In the genomic region with DNA sequence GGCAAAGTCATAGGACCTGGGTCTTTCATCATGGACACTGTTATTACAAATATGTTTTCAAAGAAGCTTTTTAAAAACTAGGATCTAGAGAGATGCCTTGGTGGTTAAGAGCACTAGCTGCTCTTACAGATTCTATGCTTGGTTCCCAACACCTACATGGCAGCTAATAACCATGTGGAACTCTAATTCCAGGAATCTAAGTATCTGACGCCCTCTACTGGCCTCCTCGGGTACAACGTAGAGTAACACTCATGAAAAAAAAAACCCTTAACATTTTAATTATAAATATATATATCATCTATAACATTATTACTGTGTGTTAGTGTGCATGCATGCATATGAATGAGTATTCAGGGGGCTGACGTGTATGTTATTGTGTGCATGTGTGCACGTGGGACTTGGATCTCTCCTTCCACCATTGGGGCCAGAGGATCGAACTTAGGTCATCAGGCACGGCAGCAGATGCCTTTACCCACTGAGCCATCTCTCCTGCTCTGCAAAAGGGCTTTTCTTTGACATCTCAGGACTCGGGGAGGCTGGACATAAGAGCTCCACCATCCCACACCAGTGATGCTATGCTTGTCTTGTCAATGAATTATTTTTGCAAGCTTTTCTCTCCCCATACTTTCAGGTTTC, we compare ENCODE assay signal across 9 mouse cellular contexts. TPM values are rescaled to one million over a fixed set of nuclear protein-coding genes. Genes with fewer than 3 reads are reported as not detected.
DNase-seq lines count a peak whose midpoint lies in the region; ATAC-seq and TF ChIP-seq lines count a peak whose summit lies in the region.
"Had no signal": no experiment of that assay in that cellular context is flagged by ENCODE, and none has a peak within 500 bp of the region (broad histone marks: within the 10 kb centered on the region; RNA-seq: fewer than 3 reads in every experiment).

No protein-coding gene starts in this region.

- peaks cover 47% of the 10 kb centered on the region for H3K4me1 ChIP-seq in heart, embryonic 12.5 days (replicated peaks)

- no peak overlapping the region for H3K9ac ChIP-seq in heart, embryonic 12.5 days
- H3K9ac ChIP-seq: neural tube, embryonic 13.5 days had no signal

- intact Hi-C loops in gastrocnemius, adult 2 months (cut with DNase I) = no loop called here

- no peaks in the 10 kb centered on the region for H3K9me3 ChIP-seq in heart, embryonic 12.5 days (replicated peaks)
- H3K9me3 ChIP-seq: neural tube, embryonic 13.5 days had no signal

- TF ChIP-seq CTCF in gastrocnemius, adult 2 months (IDR thresholded peaks at IDR 0.05) = peak; percentile 62

- ATAC-seq in heart, embryonic 12.5 days (ENCODE audit: insufficient number of reproducible peaks, low FRiP score) = no peak
- ATAC-seq in activated CD4-positive, CD25-positive, alpha-beta regulatory T cell, adult 4 months = no peak

- peaks cover 6% of the 10 kb centered on the region for H3K36me3 ChIP-seq in heart, embryonic 12.5 days

- H3K4me3 ChIP-seq in gastrocnemius, adult 2 months = no peak overlapping the region
- H3K4me3 ChIP-seq in heart, embryonic 12.5 days = no peak overlapping the region
- H3K4me3 ChIP-seq: neural tube, embryonic 13.5 days had no signal

- no peak overlapping the region for H3K4me2 ChIP-seq in heart, embryonic 12.5 days
- H3K4me2 ChIP-seq: neural tube, embryonic 13.5 days had no signal

- H3K27ac ChIP-seq in gastrocnemius, adult 2 months = no peak overlapping the region
- H3K27ac ChIP-seq in heart, embryonic 12.5 days (ENCODE audit: poor library complexity, severe bottlenecking) = peak overlapping the region; percentile 66
- H3K27ac ChIP-seq: neural tube, embryonic 13.5 days had no signal

- WGBS in heart, embryonic 12.5 days = 39% methylated on average over 8 of the region's 8 CpGs

- no peaks in the 10 kb centered on the region for H3K27me3 ChIP-seq in heart, embryonic 12.5 days (replicated peaks)
- H3K27me3 ChIP-seq: neural tube, embryonic 13.5 days had no signal

- no peak for DNase-seq in gastrocnemius, adult 2 months
- no peak for DNase-seq in gastrocnemius, adult 8-10 months (ENCODE audit: low spot score in 2 of 2)
- peak; percentile 59 for DNase-seq in thymus, postnatal 4 days
- DNase-seq in thymus, postnatal 36 days = no peak
- DNase-seq in retina, postnatal 1 day = peak; percentile 64
- DNase-seq in left cerebral cortex, adult 11 months (ENCODE audit: low spot score) = no peak

RNA-seq across cellular contexts. Expression of a gene that starts 2.2 kb away (rescaled TPM):
- 10 to 100 TPM; 37.0 to 46.7 TPM for total RNA-seq in gastrocnemius, adult 2 months (2021)
- 10 to 100 TPM; 40.4 to 47.2 (median 42.3) TPM for total RNA-seq in gastrocnemius, adult 8-10 months (2022)
- 41.6 and 42.0 TPM in 2 replicates for polyA plus RNA-seq in heart, embryonic 12.5 days (2016; fragmentation: Nextera tagmentation; extraction: Ambion mirVana)
- 10 to 100 TPM; 25.6 to 26.7 TPM for polyA plus RNA-seq in activated CD4-positive, CD25-positive, alpha-beta regulatory T cell, adult 4 months (2017; shearing (Covaris generic))

RNA-seq across cellular contexts. Expression of a gene that starts 3.4 kb away (rescaled TPM):
- total RNA-seq in gastrocnemius, adult 2 months (2021) = 1 to 10 TPM; 1.8 to 7.8 TPM
- total RNA-seq in gastrocnemius, adult 8-10 months (2022) = 1 to 10 TPM; 1.5 to 5.7 (median 3.0) TPM
- polyA plus RNA-seq in heart, embryonic 12.5 days (2016; fragmentation: Nextera tagmentation; extraction: Ambion mirVana) = 2.2 and 2.8 TPM in 2 replicates
- polyA plus RNA-seq in activated CD4-positive, CD25-positive, alpha-beta regulatory T cell, adult 4 months (2017; shearing (Covaris generic)) = not detected

RNA-seq across cellular contexts. Expression of a gene that starts 54.7 kb away (rescaled TPM):
- total RNA-seq in gastrocnemius, adult 2 months (2021) = not detected
- not detected for total RNA-seq in gastrocnemius, adult 8-10 months (2022)
- 5,530 and 5,941 TPM in 2 replicates for polyA plus RNA-seq in heart, embryonic 12.5 days (2016; fragmentation: Nextera tagmentation; extraction: Ambion mirVana)
- polyA plus RNA-seq in activated CD4-positive, CD25-positive, alpha-beta regulatory T cell, adult 4 months (2017; shearing (Covaris generic)) = not detected

Comparison
In these comparisons a context has a peak if more than half of its experiments do, and no peak if none do; other contexts are left out.
1. DNase-seq: peak in thymus, postnatal 4 days (single experiment) and retina, postnatal 1 day (single experiment); none in gastrocnemius, adult 2 months (single experiment), gastrocnemius, adult 8-10 months (0 of 2), thymus, postnatal 36 days (0 of 2) and left cerebral cortex, adult 11 months (single experiment).